Mouse (Mus musculus) 3134 (cell line): ENCODE measurements around the gene Tubb3.
A peak's percentile ranks its signal among the peaks of the same experiment; 100 is the strongest.

Source experiments
- DNase-seq: peaks from one replicate; pipeline ENCODE4 v3.0.0-alpha.2; 2011; ENCODE audit warnings: low spot score; ENCODE audit not compliant: insufficient read length; ENCODE audit errors: extremely low read depth

The Tubb3 gene

DNA sequence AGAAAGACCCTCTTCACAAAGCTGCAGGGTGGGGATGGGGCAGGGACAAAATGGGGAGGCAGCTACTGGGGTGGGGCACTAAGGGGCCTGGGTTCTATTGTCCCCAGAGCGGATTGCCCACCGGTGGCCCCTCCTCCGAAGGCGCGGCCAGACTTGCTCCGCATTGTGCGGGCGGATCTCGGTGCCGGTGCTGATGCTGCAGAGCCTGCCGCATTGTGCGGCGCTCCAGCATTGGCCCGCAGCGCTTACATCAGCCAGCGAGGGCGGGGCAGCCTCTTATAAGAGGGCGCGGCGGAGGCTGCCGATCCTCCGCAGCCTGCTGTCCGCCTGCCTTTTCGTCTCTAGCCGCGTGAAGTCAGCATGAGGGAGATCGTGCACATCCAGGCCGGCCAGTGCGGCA is at the start of gene Tubb3:
Gene Tubb3 (plus strand): TSS at position 179 of the 400 bp plus-strand sequence.
- no peak for DNase-seq

DNA sequence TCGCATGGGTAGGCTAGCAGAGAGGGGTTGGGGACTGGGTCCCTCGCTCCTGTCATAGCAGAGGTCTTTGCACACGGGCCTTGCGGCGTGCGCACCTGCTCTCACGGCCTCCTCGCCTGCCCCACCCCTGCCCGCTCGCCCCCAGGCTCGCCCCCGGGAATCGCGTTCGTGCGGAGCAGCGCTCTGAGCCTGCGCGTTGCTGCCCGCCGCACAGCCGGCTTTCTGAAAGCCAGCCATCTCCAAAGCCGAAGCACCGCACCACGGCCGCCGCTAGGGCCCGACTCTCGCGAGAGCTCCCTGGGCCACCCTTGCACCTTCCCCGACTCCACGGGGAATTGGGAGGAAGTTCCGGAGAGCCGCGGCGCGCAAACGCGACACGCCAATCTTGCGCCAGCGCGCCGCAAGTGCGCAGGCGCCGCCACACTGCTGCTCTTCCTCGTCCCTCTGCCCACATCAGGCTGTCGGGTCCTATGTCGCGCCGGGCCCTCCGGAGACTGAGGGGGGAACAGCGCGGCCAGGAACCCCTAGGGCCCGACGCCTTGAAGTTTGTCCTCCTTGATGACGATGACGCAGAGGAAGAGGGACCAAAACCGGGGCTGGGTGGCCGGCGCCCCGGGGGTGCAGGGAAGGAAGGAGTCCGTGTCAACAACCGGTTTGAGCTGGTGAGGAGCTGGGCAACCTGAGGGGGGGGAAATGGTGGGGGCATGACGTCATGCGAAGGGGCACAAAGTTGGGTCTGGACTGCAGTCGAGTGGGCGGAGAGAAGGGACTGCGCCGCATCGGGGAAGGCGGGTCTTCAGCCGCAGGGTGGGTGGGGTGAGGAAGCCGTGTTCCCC is 37.6 kb upstream of the Tubb3 start, which contains the start of gene Tcf25:
Gene Tcf25 (plus strand): TSS at position 351 of the 836 bp plus-strand sequence.
- DNase-seq = peak; percentile 97

DNA sequence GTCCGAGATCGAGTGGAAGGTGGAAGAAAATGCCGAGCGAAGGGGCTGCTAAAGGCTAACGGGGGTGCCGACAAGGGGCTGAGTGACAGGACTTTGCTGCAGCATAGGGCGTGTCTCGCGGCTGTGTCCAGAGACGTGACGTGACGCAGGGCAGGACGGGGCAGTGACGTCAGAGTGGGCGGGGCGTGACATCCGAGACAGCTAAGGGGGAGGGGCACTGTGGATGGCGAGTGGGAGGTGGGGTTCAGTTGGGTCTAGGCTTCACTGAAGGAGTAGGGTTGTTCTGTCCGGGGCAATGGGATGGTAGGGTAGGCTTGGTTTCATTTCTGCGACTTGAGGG is 37.0 kb upstream of the Tubb3 start:
- peak; percentile 91 for DNase-seq

DNA sequence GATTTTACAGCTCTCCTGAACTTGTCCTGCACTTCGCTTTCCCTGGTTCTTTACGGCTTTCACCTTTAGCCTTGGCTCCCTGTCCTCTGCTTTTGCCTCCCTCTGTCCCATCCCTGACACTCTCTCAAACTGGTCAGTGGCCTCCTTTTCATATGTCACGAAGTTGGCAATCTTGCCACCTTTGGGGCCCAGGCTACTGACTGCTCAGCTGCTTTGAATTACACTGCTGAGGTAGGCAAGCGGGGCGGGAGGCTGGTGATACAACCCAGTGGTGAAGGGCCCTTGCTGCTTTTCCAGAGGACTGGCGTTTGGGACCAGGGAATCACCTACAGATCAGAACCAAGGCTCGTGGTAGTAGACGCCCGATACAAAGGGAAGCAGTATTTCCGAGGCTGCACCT is 35.5 kb upstream of the Tubb3 start:
- no peak for DNase-seq

DNA sequence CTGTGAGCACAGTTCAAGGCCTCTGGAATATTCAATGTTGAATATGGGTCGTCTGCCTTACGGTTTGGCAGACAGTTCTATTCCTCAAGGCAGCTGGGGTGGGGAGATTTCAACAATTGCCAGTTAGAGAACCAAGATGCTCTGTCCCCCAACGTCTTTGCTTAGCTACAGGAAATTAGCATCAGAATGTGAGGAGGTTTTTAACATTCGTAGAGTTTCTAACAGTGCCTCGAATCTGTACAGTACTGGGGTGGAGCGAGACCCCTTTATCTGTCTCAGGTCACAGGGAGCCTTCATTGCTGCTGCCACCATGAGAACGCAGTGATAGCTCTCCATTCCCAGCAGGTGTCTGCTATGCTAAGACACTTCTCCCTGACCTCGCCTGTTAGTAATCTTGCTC is 35.1 kb upstream of the Tubb3 start:
- DNase-seq = no peak

DNA sequence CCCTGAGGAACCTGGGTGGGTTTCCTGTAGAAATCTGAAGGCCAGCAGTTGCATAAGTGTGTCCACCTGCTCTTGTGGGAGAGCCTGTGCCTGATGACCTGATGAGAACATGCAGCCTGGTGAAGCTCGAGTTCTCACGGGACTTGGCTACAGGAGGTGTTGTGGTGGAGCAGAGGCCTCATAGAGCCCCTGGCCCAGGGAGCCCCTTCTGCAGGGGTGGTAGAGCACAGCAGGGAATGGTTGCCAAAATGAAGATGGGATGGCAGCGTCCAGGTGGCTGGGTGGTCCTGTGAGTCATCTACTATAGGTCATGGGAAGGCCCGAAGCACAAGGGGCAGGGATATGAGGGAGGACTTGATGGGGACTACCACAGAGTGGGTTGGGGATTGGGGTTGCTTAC is 29.5 kb upstream of the Tubb3 start:
- no peak for DNase-seq

DNA sequence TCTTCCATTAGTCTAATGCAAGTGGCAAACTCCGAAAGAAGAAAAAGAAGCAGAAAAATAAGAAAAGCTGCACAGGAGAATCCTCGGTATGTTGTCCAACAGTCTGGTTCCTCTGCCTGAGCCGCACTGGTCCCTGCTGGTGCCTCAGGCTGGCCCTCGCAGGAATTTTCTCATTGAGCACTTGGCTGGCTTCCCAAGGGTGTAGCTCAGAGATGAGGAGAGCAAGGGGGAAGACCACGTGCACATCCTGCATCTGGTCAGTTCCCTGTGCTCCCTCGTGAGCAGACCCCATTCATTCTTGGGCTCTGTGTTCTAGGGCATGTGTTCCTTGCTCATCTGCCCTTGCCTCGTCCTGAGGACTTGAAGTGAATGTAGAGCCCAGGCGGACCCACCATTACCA is 28.7 kb upstream of the Tubb3 start:
- DNase-seq = no peak

DNA sequence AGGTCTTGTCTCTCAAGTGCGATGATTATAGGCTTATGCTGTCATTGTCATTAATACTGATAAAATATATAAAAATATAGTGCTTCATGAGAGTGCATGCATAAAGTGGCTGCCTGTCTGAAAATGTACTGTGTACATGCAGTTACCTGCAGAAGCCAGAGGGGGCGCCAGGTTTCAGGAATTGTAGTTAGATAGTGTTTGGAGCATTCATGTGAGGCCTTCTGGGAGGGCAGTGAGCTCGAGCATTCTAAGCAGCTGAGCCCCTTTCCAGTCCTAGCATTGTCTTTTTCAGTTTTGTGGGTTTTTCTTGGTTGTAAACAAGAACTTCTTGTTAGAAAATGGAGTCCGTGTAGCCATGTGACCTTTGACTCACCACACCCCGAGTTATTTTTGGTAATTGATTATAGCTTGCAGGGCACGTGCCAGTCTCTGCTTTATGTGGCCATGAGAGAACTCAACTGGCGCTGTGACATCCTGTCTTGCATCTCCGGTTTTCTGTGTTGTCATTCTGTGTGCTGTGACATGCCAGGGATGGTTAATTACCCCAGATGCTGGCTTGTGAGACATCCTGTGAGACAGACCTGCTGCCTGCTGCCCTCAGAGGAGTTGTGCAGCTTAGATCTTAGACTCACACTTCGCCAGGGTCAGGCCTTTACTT is 26.2 kb upstream of the Tubb3 start:
- no peak for DNase-seq

DNA sequence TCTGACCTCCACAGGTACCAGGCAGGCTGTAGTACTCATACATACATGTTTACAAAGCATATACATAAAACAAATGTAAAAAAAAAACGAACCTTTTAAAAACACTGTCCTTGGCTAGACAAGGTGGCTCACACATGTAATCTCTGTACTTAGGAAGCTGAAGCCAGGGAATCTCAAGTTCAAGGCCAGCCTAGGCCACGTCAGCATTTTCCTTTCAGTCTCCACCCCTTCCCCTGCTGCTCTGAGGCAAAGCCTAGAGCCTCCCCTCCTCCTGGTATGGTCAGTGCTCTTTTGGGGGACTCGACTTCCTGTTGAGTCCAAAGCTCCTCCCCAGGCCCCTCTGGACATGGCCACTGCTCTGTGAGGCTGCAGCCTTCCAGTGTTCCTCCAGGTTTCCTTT is 24.2 kb upstream of the Tubb3 start:
- DNase-seq = no peak

DNA sequence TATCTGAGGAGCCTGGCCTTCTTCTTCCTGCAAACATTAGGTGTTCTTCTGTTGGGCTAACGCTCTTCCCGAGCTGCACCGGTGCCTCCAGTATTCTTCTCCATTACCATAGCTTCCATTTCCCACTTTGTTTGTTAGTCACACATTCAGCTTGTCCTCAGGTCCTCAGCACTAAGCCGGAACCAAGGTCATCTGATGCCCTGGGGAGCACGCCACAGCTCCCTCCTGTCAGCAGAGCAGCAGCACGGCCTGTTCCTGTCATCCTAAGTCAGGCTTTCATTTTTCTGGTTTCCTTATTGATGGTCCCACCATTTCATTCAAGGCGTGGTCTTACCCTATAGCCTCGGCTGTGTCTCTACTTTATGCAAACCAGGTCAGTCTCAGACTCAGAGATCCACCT is 23.4 kb upstream of the Tubb3 start:
- DNase-seq = no peak

DNA sequence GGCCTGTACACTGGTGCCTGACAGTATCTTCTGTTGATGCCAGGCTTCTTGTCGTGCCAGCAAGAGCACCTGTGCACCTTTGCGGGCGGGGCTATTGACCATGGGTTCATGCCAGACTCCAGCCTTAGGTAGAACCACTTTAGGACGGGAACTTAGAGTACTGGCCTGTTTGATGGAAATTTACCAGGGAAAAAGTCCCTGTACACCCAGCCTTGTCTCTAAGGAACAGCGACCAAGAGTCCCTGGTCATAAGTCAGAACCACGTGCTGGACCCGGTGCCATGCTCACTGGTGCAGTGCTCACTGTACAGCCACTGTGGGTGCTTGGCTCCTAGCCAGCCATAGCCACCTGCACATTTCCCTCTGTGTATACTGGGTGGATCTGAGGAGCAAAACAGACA is 22.2 kb upstream of the Tubb3 start:
- no peak for DNase-seq

DNA sequence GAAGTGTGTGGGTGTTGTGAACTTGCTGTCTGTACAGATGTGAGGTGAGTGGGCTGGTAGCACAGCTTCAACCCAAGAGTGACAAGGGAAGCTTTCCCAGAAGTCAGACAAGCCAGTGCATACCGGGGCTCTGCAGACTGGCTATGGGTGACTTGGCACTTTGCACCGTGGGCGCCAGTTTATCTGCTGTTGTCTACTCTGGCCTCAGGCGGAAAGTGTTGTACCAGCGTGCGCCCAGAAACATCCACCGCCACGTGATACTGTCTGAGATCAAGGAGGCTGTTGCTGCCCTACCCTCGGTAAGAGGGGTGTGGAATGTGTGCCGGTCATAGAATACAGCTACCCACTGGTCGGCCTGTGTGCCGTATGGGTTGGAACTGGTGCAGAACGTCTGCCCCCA is 12.9 kb upstream of the Tubb3 start:
- no peak for DNase-seq

DNA sequence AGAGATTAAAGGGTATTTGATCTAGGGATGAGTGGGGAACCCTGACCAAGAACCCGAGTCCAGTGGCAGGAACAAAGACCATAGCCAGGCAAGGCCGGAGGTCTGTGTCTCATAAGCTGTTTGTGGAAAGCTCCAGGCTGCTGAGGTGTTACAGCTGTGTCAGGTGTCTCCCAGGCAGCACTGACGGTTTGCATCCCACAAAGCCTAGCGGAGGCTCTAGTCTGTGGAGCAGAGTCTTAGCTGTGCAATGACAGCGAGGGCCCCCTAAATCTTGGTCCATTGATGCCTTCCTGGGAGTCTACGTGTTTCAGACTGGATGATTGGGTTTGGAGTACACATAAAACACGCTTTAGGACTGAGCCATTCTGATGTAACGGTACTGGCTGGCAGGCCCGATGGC is 9.3 kb upstream of the Tubb3 start:
- no peak for DNase-seq

DNA sequence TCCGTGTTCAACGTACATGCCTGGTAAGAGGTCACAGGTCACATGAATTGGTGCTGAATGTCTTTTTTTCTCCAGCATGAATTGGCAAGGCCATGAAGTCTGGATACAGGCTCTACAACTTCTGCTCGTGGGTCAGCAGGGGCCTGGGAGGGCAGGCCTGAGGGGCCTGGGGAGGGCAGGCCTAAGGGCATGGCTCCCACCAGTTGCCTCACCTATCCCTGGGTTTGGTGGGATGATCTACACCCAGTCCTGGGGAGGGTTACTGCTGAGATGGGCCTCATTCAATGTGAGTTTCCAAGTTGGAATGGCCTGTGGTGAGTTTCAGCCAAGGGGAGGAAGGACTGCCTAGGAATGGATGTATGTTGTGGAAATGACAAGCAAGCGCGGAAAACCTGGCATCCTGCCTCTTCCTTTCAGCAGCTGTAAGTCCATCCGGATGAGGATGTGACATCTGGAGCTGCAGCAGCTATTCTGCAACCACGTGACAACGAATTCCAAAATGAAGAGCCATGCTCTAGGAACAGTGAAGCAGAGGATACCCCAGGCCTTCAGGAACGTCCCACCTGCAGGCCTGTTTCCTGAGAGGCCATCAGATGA is 8.4 kb upstream of the Tubb3 start:
- DNase-seq = no peak

DNA sequence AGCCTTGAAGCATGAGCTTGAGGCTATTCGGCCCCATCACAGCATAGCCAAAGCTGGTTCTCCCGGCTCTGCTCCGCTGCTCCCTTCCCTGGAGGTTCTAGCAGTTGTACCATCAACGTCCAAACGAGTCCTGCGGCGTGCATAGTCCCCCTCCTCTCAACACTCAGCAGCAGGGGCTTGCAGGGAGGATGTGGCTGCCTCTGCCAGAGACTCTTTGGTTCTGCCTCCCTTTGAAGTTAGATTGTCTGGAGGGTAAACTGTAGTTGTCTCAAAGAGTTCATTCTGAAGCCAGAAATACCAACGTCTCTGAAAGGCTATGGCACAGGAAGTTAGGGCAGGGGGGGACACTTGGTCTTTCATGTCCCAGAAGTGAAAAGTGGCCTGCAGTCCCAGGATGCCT is 6.7 kb upstream of the Tubb3 start:
- DNase-seq = no peak

DNA sequence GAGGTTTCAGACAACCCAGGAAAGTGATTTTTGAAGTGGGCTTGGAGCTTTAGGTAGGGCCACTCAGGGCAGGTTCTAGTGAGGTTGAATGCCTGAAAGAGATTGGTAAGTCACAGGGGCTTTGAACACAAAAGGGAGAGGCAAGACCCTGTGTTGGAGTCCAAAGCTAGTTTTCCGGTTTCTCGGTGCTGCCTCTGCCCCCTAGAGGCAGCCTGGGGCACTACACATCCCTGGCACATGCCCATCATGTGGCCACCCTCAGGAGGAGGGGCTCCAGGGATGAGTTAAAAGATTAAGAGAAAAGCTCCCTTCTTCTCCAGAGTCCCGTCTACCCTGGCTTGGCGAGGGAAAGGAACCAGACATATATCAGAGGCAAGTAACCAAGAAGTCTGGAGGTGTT is 4.4 kb upstream of the Tubb3 start, which contains the start of gene Mc1r:
Gene Mc1r (plus strand): TSS at position 322 of the 400 bp plus-strand sequence.
- peak; percentile 33 for DNase-seq

DNA sequence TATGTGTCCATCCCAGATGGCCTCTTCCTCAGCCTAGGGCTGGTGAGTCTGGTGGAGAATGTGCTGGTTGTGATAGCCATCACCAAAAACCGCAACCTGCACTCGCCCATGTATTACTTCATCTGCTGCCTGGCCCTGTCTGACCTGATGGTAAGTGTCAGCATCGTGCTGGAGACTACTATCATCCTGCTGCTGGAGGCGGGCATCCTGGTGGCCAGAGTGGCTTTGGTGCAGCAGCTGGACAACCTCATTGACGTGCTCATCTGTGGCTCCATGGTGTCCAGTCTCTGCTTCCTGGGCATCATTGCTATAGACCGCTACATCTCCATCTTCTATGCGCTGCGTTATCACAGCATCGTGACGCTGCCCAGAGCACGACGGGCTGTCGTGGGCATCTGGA is 3.6 kb upstream of the Tubb3 start:
- no peak for DNase-seq

DNA sequence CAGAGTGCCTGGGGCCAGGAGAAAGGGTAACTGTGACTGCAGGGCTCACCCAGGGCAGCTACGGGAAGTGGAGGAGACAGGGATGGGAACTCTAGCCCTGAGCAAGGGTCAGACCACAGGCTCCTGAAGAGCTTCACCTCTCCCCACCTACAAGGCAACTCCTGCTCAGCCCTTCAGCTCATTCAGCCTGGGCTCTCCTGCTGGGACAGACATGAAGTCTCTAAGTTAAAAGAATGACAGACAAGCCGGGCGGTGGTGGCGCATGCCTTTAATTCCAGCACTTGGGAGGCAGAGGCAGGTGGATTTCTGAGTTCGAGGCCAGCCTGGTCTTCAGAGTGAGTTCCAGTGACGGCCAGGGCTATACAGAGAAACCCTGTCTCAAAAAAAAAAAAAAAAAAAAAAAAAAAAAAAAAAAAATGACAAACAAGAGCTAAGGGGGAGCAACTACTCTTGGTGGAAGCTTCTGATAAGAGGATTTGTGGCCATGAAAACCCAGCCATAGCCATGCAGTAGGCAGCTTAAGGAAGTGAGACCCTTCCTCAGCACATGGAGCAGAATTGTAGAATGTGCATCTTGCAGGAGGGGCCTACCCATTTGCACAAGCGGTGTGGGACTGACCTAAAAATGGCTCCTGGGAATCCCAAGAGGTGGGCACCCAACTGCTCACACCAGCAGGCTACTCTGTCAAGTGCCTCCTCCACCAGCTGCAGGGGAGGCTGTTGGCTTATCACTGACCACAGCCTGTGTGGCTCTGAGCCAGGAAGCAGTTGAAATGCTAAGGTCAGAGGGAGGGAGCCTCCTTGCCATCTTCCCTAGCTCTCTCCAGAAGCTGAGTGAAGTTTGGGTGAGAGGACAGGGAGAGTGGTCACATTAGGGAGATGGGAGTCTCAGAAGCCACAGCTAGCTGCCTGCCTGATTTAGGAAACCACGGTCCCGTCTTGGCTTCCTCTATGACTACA is 2.4 kb upstream of the Tubb3 start:
- no peak for DNase-seq

DNA sequence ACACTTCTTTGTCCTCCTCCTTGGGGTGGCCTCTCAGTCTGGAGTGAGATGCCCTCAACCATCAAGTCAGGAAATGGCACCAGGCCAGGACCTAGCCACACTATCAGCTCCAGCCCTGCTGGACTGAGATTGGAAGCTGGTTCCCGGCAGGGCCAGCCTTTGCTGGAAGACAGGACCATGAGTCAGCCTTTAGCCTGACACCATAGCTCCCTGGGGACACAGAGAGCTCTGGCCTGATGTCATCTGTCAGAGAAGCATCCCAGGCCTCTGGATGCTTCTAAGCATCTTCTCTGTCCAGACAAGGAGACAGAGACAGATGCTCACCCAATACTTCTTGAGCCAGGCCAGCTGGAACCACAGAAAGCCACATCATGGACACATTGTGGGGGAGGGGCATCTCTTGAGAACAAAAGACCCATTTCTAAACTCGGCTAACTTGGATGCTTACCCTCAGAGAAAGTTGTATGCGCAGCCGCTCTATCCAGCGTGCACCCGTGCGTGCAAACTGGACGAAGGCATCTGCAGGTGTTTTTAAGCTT is 1.1 kb upstream of the Tubb3 start:
- peak; percentile 55 for DNase-seq

DNA sequence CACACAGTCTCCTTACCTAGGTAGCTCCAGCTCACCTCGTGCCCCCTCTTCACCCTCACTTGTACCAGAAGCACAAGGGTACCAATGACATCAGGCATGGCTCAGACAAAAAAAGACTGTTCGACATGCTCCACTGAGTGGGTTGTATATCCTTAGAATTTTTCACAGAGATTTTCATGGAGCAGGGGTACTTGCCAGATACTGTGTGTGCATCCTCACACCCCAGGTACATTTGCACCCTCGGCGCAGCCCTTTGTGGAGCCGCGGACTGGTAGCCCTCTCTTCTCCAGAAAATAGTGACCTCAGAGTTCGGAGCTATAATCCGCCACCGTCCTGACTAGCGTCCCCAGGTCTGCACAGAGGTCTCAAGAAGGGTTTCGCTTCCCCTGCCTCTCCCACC is 436 bp upstream of the Tubb3 start:
- no peak for DNase-seq
